Mouse (Mus musculus): ENCODE measurements around the gene Serpina16.

GRCm38 (mm10) chr12:103643336-103643735 is 32.6 kb downstream of the Serpina16 start:
- TF ChIP-seq CTCF (IDR thresholded peaks at IDR 0.05; ENCODE audit: low read depth) (peak; percentile 82), EP300 (IDR thresholded peaks at IDR 0.05; ENCODE audit: low read depth) (no peak)
